Mouse (Mus musculus) bone marrow macrophage, adult 2 months (primary cell): ENCODE measurements around the gene Fitm1. TPM values are rescaled to one million over a fixed set of nuclear protein-coding genes. Genes with fewer than 3 reads are reported as not detected.

Source experiments
- H3K27ac ChIP-seq: 2 replicates; pipeline ENCODE4 v1.5.1; 2012; ENCODE audit warnings: low read depth, low read length; ENCODE audit not compliant: insufficient read depth
- H3K4me1 ChIP-seq: 2 replicates; pipeline ENCODE4 v1.6.1; 2012; ENCODE audit warnings: low read length; ENCODE audit not compliant: control insufficient read depth, insufficient read depth
- H3K4me3 ChIP-seq: 2 replicates; pipeline ENCODE4 v1.5.1; 2012; ENCODE audit warnings: mild to moderate bottlenecking, low read length, moderate library complexity; ENCODE audit not compliant: insufficient read depth
- CTCF ChIP-seq: IDR thresholded peaks from 2 replicates; pipeline ENCODE4 v1.5.1; 2012; ENCODE audit warnings: low read depth, mild to moderate bottlenecking, low read length, moderate library complexity
- POLR2A ChIP-seq: IDR thresholded peaks from 2 replicates; pipeline ENCODE4 v1.6.1; 2012; ENCODE audit warnings: mild to moderate bottlenecking, low read depth, low read length, borderline replicate concordance
- polyA plus RNA-seq: library from polyadenylated mRNA; stranded (reverse); fragments of >200 nt; gene quantifications from 2 replicates; pipeline ENCODE4 v1.2.4, GENCODE M21; 2012; ENCODE audit not compliant: missing spikeins, insufficient read depth, insufficient read length

The Fitm1 gene
- polyA plus RNA-seq, 1 experiment = not detected

- Histone ChIP-seq H3K4me3 (no peak overlapping the region), H3K4me1 (peaks cover 24% of the 10 kb centered on the region), H3K27ac (no peak overlapping the region)
- no peak for TF ChIP-seq POLR2A
- peak; percentile 56 for TF ChIP-seq CTCF
Observed at GRCm38 (mm10) chr14:55581981-55582681, 6.7 kb downstream of the Fitm1 start.

DNA sequence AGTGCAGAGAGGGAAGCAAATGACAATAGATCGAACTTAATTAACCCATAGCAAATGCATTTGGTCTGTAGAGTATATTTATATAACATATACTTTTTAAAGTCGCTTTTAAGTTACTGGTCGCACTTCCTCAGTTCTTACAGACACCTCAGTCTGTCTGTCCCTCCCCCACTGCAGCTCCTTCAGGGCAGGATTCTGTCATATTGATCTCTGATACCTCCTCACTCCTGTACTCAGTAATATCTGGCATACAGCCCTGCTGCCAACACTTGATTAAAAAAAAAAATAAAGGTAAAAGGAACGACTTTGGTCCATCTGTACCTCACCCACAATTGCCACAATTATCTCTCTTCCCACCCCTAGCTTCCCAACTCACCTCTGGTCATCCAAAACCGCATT lies 8.9 kb downstream of the Fitm1 start:
- Histone ChIP-seq H3K4me3 (peak overlapping the region; percentile 79), H3K4me1 (peaks cover 20% of the 10 kb centered on the region), H3K27ac (no peak overlapping the region)
- TF ChIP-seq CTCF = no peak
- no peak for TF ChIP-seq POLR2A

DNA sequence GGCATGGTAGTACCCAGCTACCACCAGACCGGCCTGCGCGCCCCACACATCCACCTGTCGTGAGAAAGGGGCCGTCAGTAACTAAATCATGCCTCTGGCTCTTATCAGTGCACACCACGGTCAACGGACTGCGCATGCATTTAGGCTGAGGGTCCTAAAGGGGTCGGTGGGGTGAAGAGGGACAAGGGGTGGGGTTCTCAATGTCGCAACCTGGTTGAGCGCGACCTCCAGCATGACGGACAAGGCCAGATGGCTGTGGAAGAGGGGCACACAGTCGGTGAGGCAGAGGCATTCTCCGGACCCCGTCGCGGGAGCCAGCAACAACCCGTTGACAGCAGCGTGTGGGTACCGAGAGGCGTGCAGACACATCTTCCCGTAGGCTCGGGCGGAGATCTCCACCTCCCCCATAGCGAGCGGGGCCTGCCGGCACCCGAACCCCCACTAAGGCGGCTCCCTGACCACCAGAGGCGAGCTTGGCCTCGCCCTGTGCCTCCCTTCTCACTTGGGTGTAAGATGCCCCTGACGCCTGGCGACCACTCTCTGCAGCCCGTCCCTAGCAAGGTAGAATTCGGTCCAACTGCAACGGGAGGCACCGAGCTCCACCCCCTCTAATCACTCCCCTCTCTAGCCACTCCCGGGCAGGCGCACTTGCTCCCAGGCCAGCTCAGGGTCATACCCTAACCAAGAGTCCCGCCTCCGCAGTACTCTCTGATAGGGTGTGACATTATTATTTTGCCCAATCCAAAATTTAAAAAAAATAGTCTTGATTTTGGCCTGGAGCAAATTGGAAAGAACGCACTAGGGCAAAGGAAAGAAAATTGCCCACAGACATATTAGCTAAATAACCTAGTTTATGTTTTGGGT lies 9.5 kb downstream of the Fitm1 start, which contains the start of gene Emc9:
Gene Emc9 (minus strand): TSS at position 601 of the 864 bp plus-strand sequence.
- no peak for TF ChIP-seq CTCF
- TF ChIP-seq POLR2A = no peak
- Histone ChIP-seq H3K27ac (peak within 1 kb of the TSS; percentile 63), H3K4me1 (peaks cover 18% of the 10 kb centered on the region), H3K4me3 (peak within 1 kb of the TSS; percentile 79)

DNA sequence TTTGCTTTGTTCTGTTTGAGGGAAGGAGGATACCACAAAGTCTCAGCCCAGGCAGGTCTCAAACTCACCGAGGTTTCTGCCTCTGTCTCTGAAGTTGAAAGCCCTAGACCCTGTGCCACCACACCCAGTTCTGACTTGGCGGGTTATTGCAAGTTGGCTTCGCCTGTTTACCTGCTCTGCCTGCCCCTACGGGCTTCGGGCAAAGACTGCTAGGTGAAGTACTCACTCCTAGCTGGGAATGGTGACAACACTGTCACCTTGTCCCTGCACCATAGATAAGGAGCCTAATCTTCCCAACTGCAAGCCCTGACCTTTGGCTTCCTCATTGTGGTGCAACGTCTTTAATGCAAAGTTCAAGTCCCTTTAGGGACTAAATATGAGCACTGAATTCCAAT lies 10.1 kb downstream of the Fitm1 start:
- Histone ChIP-seq H3K27ac (peak overlapping the region; percentile 63), H3K4me1 (peaks cover 18% of the 10 kb centered on the region), H3K4me3 (peak overlapping the region; percentile 14; the same call in 1 of the 2 replicates)
- TF ChIP-seq CTCF = no peak
- no peak for TF ChIP-seq POLR2A

- Histone ChIP-seq H3K27ac (peak overlapping the region; percentile 63), H3K4me1 (peaks cover 18% of the 10 kb centered on the region), H3K4me3 (no peak overlapping the region)
- TF ChIP-seq POLR2A = no peak
- TF ChIP-seq CTCF = no peak
Observed at GRCm38 (mm10) chr14:55586149-55586548, 10.7 kb downstream of the Fitm1 start.

DNA sequence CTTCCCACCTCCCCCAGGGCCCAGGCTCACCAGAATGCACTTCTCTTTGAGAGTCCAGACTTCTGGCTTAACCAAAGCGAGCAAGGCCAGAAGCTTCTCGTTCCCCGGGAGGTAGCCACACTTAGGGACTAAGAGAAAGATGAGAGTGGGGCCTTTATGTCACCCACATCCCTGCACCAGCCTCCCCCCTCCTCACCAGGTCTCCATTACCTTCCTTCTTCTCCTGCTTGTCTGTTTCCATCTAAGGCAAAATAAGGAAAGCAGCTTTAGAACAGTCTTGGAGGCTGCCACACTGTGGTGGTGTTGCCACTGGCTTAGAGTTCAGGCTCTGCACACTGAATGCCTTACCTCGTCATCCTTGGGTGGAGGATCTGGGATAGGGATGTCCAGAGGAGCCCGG lies 13.9 kb downstream of the Fitm1 start:
- Histone ChIP-seq H3K4me3 (no peak overlapping the region), H3K27ac (no peak overlapping the region), H3K4me1 (peaks cover 17% of the 10 kb centered on the region)
- TF ChIP-seq CTCF (no peak), POLR2A (no peak)

DNA sequence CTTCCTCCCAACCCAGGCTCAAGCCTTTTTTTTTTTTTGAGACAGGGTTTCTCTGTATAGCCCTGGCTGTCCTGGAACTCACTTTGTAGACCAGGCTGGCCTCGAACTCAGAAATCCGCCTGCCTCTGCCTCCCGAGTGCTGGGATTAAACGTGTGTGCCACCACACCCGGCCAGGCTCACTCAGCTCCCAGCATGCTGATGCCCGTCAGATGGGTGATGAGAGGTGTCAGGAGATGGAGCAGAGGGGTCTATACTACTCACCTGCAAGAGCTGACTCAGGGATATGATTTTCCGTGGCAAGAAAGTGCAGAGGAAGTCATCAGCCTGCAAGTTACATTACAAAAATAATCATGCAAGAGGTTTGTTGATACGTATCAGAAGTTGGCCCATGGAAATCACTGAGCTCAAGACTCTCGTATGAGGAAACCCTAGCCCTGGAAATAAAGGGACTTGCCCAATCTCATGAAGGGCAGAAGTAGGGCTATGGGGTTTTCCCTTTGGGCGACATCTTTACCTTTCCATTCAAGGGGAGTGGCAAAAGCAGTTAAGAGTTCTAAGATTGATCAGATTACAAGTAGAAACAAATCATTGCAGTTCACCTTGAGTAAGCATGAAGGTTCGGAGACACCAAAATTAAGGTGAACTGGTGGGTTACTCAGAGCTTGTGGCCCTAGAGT lies 14.5 kb downstream of the Fitm1 start:
- H3K4me3 ChIP-seq = peak overlapping the region; percentile 76
- peak overlapping the region; percentile 62 for H3K27ac ChIP-seq
- TF ChIP-seq CTCF (no peak), POLR2A (no peak)
- H3K4me1 ChIP-seq = peaks cover 13% of the 10 kb centered on the region

- TF ChIP-seq POLR2A = no peak
- TF ChIP-seq CTCF = no peak
- H3K4me1 ChIP-seq = peaks cover 8% of the 10 kb centered on the region
Observed at GRCm38 (mm10) chr14:55590748-55591330, 15.4 kb downstream of the Fitm1 start, which contains the start of gene Psme2. Psme2 (minus strand) TSS chr14:55591113.

GRCm38 (mm10) chr14:55591331-55591891 lies 16.0 kb downstream of the Fitm1 start, which contains the start of gene Rnf31:
Rnf31 (plus strand) TSS chr14:55591708.
- Histone ChIP-seq H3K4me3 (peak within 1 kb of the TSS; percentile 94), H3K4me1 (peaks cover 2% of the 10 kb centered on the region), H3K27ac (peak within 1 kb of the TSS; percentile 95)
- no peak for TF ChIP-seq CTCF
- TF ChIP-seq POLR2A = no peak

More at GRCm38 (mm10) chr14:55590748-55591330, 15.4 kb downstream of the Fitm1 start, which contains the start of gene Psme2:
- Histone ChIP-seq H3K27ac (peak within 1 kb of the TSS; percentile 95), H3K4me3 (peak within 1 kb of the TSS; percentile 94)
